Mouse (Mus musculus) left cerebral cortex, postnatal 36 days (tissue): ENCODE data around the gene Ankrd10. TPM values are rescaled to one million over a fixed set of nuclear protein-coding genes. Genes with fewer than 3 reads are reported as not detected.
"Not testable (repeated sequence)": the region's sequence is repeated elsewhere in the genome, so short reads cannot be mapped to it uniquely, and the experiment has no call there.

Experiments
- DNase-seq, 2 experiments: peaks; one replicate each; pipeline ENCODE4 v3.0.0; 2021 to 2022; ENCODE audit warnings: low spot score in 2 of 2, mixed read lengths in 1 of 2
- intact Hi-C: fragments of 180-260 bp; cut with DNase I; formaldehyde crosslinking; loops from one replicate; pipeline ENCODE4 v1.15.1; 2025
- total RNA-seq, 2 experiments: library from RNA; stranded (reverse); gene quantifications; 2 replicates each; pipeline ENCODE4 v1.2.3; 2021

The Ankrd10 gene
- 10 to 100 TPM; 36.6 to 59.2 TPM for total RNA-seq

DNA sequence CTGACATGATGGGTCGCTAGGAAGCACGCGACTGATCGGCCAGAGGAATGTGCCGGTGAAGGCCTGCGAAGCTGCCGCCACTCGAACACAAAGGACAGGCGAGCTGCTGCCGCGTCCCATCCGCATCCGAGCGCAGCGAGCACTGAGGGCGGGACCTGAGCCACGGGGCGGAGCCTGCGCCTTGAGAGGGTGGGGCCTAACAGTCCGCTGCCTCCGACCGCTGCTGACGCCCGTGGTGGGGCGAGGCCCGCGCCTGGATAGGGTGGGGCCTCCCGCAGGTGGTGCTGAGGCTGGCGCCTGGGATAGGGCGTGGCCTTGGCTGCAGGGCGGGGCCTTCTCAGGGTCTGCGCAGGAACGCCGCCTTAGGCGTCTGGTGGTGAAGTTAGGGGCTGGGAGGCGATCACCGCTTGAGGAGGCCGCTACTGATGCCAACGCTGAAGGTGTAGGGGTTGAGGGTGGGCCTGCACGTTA is at the start of gene Ankrd10:
Gene Ankrd10, minus strand, starts transcription at position 147 of the 471 bp plus-strand sequence.
- intact Hi-C loops: loop anchor here (2.0 kb wide), 2 partner anchors 65 to 79 kb away; partner anchors contain the start of gene 1700016D06Rik

DNA sequence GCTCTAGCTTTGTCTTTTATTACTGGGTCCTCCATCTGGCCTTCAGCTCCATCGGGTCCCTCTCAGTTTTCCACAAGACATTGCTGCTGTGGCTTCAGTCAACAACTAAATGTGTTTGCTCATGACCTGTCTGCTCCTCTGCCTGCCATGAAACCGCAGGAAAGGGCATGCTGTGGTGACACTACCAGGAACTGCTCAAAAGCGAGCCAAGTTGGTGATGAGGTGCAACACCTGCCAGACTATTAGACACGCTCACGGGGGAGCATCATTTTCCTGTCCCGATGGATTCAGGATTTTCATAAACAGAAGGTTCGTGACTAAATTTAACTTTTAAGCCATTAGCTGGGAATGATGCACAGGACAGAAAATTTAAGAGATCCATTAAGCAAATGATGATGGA is 49.0 kb upstream of the Ankrd10 start:
- no peak for DNase-seq
- intact Hi-C loops: no loop called here

More for the DNA sequence above, at the start of gene Ankrd10:
- peak; percentile 95 to 96 for DNase-seq

GRCm38 (mm10) chr8:11668308-11668707 is 32.8 kb upstream of the Ankrd10 start:
- no peak for DNase-seq
- intact Hi-C loops: loop anchor here (5.0 kb wide), 1 partner anchor 914 kb away; no protein-coding TSS in a partner anchor

GRCm38 (mm10) chr8:11666023-11666716 is 30.6 kb upstream of the Ankrd10 start:
- intact Hi-C loops: loop anchor here (5.0 kb wide), 1 partner anchor 916 kb away; no protein-coding TSS in a partner anchor
- DNase-seq: not testable (repeated sequence)

GRCm38 (mm10) chr8:11661969-11662368 is 26.4 kb upstream of the Ankrd10 start:
- no peak for DNase-seq
- intact Hi-C loops: no loop called here

- no peak for DNase-seq
- intact Hi-C loops: no loop called here
These were observed 14.5 kb upstream of the Ankrd10 start for GRCm38 (mm10) chr8:11650021-11650420.

- no peak for DNase-seq
- intact Hi-C loops: no loop called here
These were observed 7.6 kb upstream of the Ankrd10 start for GRCm38 (mm10) chr8:11643123-11643522.

GRCm38 (mm10) chr8:11640606-11641005 is 5.0 kb upstream of the Ankrd10 start:
- DNase-seq: no peak
- intact Hi-C loops: no loop called here

DNA sequence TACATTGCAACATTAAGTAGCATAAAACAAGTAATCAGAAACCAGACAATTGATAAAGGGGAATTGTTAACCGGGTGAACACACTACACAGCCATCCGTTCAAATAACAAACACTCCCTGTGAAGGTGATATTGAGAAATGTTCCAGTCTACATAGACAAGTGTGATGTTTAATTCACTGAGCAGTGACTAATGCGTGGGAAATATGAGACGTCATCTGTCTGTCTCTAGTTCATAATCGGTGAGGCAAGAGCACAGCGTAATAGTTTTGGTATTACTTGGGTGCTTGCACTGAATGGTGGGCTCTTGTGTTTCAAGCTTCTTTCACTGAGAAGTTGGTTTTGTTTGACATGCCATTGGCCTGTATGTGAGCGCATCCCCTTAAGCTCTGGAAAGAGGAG is 2.0 kb upstream of the Ankrd10 start:
- intact Hi-C loops: no loop called here

DNA sequence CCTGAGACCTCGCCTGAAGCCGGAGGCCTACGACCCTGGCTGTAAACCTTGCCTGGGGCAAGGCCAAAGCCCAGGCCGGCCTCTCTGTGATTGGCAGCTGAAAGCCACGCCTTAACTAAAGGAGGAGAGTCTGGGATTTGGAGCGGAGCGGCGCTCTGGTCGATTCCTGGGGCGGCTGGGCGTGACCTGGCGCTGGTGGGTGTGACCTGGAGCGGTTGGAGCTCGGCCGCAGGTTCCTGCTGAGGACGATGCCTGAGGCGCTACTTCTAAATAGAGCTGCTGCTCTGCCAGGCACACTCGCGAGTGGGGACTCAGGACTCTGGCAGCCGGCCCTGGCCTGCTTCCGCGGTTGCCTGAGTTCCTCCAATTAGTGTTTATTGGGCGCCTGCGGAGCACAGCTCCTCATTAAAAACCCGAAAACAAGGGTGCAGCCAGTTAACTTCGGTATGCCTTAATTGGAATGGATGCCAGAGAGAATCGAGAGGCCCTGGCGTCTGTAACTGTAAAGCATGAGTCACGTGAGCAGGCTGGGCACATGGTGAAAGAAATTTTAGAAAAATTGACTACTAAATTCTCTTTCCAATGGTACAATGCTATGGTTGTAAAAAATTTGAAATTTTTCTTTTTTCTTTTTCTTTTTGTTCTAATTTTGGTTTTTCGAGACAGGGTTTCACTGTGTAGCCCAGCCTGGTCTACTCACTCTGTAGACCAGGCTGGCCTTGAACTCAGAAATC is 934 bp upstream of the Ankrd10 start:
- intact Hi-C loops: no loop called here
- DNase-seq: peak; percentile 72 to 79

More for the DNA sequence above, 2.0 kb upstream of the Ankrd10 start:
- DNase-seq: no peak

DNA sequence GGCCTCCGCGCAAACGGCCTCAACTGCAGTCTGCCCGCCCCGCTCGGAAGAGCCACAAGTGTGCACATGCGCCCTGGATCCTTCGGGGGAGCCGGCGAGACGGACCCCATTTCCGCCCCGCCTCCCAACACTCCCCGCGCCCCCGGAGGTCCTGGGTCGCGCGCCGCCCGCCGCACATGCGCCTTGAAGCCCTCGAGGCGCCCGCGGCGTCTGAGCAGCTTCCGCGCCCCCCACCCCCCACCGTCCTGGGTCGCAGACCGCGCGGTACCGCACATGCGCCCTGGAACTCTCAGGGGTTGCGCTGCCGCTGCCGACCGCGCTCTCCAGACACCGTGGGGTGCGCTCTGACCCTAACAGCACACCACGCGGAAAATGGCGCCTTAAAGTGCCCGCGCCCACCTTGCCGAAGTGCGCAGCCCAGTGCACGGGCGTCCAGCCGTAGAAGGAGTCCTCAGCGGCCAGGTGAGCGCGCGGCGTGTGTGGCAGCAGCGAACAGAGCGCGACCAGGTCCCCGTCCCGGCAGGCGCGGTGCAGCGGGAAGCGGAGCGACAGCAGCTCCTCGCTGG is 462 bp downstream of the Ankrd10 start:
- DNase-seq: peak; percentile 81 to 87
- intact Hi-C loops: loop anchor here (2.0 kb wide), 2 partner anchors 66 to 78 kb away; partner anchors contain the start of gene 1700016D06Rik

- DNase-seq: no peak
- intact Hi-C loops: loop anchor here (2.0 kb wide), 2 partner anchors 66 to 78 kb away; partner anchors contain the start of gene 1700016D06Rik
These were observed 1.1 kb downstream of the Ankrd10 start for GRCm38 (mm10) chr8:11634331-11635011.

GRCm38 (mm10) chr8:11633414-11633813 is 2.1 kb downstream of the Ankrd10 start:
- DNase-seq: no peak
- intact Hi-C loops: no loop called here

GRCm38 (mm10) chr8:11632406-11632805 is 3.2 kb downstream of the Ankrd10 start:
- no peak for DNase-seq
- intact Hi-C loops: no loop called here

DNA sequence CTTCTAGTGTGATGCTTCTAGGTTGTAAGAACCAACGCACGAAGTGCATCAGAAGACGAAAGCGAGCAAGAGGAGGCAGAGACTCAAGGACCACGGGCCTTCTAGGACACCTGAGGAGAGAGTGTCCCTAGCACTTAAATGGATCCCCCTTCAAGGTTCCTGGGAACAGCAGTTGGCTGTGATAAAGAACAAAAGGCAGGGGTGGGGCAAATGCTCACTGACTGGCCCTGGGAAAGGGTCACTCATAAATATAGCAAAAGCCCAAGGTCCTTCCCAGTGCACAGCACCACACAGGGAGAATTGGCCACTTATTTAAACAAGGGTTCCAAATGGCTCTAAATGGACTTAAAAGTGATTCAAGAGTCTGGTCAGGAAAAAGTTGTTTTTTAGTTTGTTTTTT is 6.4 kb downstream of the Ankrd10 start:
- intact Hi-C loops: no loop called here
- DNase-seq: no peak

DNA sequence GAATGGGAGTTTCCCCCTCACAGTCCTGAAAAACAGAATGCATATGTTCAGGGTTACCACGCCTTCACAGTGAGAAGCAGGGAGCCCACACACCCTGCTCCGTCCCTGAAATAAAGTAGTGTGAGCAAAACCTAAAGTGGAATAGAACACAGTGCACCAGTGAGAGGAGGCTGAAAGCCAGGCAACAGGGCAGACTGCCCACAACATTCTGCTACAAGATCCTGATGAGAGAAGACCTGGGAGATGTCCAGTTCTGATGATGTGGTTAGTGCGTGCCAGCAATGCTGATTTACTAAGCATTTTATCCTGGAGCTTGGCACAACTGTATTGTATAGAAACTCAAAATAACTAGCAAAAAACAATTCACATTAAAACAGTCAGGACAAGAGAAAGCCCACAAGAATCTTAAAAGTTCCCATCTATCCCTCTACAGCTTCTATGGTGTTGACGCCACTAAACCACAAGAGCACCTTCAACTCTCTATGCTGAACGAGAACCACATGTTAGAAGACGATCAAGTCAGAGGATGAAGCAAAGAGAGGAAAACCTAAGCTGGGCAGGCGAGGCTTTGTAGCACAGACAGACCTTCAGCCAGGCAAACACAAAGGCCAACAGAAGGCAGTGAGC is 6.9 kb downstream of the Ankrd10 start:
- peak; percentile 60 to 74 for DNase-seq
- intact Hi-C loops: no loop called here

DNA sequence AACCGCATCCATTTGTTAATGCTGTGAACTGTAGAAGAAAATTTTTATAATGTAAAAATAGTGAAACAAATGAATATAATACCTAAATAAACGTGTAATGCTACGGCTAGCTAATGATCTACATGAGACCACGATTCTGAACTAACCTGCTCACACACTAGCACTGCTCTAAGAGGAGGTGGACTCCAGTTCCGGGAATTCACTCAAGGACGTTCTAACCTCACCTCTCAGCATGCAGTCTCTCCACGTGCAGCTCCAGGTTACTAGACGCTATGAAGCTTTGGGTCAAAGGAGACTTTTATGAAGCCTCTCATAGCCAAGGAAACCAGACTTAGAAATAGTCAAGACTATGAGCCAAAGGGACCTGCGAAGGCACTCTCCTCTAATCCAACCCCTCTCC is 7.8 kb downstream of the Ankrd10 start:
- DNase-seq: no peak
- intact Hi-C loops: no loop called here

DNA sequence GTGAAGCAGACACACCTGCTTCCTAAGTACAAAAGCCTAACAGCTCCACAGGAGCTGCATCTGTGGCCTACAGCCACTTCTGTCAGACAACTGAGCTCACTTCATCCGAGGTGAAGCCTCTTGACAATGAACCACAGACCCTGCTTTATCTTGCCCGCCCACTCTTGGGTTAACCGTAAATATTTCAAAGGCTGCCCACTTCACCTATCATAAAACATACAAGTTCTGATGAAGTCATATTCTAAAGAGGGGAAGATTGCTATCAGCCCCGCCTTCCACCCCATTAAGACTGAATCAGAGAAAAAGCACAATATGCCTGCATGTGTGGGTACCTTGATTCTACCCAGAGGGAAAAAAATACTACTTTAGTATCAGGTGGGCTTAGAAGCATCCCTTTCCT is 10.5 kb downstream of the Ankrd10 start:
- intact Hi-C loops: no loop called here
- DNase-seq: no peak

DNA sequence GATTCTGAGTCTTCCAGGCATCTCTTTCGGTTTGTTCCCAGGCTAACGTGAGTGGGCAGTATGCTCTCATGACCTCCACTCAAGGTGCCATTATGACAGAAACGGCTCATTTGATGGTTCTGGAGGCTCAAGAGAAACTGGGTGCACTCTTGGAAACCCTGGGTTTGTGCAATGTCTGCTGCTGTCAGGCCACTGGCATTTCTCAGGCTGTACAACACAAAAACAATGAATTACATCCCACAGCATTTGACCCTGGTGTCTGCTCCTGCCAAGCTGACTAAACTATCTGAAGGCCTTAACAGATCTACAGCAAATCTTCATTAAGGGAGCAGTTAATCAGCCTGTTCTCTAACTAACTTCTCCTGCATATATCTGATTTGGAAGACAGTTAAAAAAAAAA is 16.5 kb downstream of the Ankrd10 start:
- intact Hi-C loops: no loop called here
- no peak for DNase-seq
